ENCODE assay signal across 16 mouse cellular contexts in the genomic region with DNA sequence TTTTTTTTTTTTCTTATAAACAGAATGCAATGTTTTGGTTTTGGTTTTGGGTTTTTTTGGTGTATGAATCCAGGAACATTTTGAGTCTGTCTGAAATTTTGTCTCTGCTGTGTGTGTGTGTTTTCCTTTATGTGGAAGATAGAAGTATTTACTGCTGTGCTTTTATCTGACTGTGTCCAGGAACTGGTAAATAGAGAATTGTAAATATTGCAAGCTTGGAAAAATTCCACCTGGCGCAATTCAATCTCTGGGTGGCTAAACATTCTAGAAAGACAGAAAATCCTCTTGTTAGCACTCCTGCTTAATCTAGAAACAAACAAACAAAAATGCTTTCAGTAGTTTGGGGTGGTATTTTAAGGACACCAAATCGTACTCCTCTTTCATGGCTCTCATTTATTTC.
"Had no signal": no experiment of that assay in that cellular context is flagged by ENCODE, and none has a peak within 500 bp of the region (broad histone marks: within the 10 kb centered on the region; RNA-seq: fewer than 3 reads in every experiment).

No protein-coding gene starts in this region.

- H3K4me2 ChIP-seq: neural tube, embryonic 13.5 days; neural tube, embryonic 15.5 days; stomach, embryonic 15.5 days had no signal

- H3K9me3 ChIP-seq: neural tube, embryonic 13.5 days; neural tube, embryonic 15.5 days; stomach, embryonic 15.5 days had no signal

- H3K9ac ChIP-seq: neural tube, embryonic 13.5 days; neural tube, embryonic 15.5 days; stomach, embryonic 15.5 days had no signal

- H3K4me1 ChIP-seq: neural tube, embryonic 15.5 days; stomach, embryonic 15.5 days had no signal

- H3K36me3 ChIP-seq: neural tube, embryonic 13.5 days; neural tube, embryonic 15.5 days; stomach, embryonic 15.5 days had no signal

- DNase-seq: retina, postnatal 1 day; right cerebral cortex, adult 18-20 months; right cerebral cortex, postnatal 14 days; right cerebral cortex, postnatal 25 days; right cerebral cortex, postnatal 4 days; spleen, adult 18-20 months; thymus, adult 18-20 months; thymus, adult 2 months; thymus, postnatal 14 days; thymus, postnatal 25 days; thymus, postnatal 36 days; thymus, postnatal 4 days had no signal

- H3K4me3 ChIP-seq: neural tube, embryonic 13.5 days; neural tube, embryonic 15.5 days; stomach, embryonic 15.5 days had no signal

- H3K27ac ChIP-seq: neural tube, embryonic 13.5 days; neural tube, embryonic 15.5 days; stomach, embryonic 15.5 days; stomach, postnatal 0 days had no signal

- H3K27me3 ChIP-seq: neural tube, embryonic 13.5 days; neural tube, embryonic 15.5 days; stomach, embryonic 15.5 days had no signal
